Mouse (Mus musculus): ENCODE results near the gene Tpp1.
"Not testable (repeated sequence)": the region's sequence is repeated elsewhere in the genome, so short reads cannot be mapped to it uniquely, and the experiment has no call there.

The Tpp1 gene

DNA sequence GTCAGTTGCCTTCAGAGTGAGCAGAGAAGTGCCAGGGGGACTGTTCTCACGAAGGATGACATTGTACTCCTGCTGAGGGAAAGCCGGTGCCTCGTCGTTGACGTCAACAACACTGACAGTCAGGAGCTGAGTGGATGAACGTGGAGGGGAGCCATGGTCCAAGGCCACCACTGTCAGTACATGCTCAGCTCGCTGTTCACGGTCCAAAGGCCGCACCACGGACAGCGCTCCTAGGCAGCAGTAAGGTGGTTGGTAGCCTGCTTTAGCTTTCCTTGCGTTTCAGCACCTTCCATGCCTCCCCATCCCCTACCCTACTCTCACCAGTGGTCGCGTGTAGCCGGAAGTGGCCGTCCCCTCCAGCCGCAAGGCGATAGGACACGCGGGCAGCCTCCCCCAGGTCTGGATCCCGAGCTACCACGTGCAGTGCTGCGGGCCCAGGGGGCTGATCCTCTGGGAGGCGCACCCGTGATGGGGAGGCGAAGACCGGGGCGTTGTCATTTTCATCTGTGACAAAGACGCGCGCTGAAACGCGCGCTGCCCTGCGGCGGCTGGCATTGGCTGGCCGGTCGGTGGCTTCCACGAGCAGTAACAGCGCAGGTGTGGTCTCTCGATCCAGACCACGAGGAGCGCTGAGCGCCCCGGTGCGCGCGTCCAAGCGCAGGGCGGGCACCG, 9.9 kb upstream of the Tpp1 start:
- no peak for DNase-seq

DNA sequence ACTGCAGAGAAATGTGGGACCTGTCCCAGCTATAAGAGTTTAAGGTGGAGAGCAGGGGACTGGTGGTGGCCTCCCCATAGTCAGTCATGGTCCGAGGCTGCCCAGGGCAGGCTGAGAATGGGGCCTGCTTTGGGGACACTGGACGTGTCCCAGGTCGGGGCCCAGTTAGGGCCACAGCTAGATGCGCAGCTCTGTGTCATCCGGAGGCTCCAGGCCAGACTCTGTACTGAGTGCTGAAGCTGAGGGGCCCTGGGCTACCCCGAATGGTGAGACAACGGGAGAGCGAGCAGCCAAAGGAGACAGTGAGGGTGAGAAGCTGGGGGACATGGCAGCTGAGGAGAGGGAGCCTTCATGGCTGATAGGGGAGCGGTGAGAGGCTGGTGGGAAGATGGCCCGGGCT, 1.2 kb upstream of the Tpp1 start:
- no peak for DNase-seq

DNA sequence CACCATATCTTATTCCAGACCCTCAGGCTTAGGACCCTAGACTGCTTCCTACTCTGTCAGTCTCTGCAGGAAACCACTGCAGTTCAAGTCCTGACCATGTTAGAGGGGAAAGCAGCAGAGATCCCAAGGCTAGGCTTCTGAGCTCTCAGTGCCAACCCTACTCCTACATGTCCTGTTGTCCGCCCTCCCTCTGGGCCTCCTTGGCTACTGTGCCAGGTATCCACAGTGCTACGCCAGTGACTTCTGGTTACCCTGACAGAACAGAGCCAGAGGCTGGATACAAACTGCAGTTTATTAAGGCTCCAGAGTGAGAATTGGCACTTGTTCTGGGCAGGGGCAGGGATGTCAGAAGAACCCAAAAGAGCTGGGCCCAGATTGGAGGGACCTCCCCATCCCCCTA, 681 bp upstream of the Tpp1 start:
- DNase-seq = no peak

DNA sequence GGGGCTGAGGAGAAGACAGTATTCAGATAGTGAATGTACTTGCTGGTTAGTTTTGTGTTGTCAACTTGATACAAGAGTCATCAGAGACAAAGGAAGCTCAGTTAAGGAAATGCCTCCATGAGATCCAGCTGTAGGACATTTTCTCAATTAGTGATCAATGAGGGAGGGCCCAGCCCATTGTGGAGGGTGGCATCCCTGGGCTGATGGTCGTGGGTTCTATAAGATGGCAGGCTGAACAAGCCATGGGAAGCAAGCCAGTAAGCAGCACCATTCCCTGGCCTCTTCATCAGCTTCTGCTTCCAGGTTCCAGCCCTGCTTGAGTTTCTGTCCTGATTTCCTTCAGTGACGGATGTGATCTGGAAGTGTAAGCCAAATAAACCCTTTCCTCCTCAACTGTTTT, 4.3 kb downstream of the Tpp1 start:
- DNase-seq = no peak

DNA sequence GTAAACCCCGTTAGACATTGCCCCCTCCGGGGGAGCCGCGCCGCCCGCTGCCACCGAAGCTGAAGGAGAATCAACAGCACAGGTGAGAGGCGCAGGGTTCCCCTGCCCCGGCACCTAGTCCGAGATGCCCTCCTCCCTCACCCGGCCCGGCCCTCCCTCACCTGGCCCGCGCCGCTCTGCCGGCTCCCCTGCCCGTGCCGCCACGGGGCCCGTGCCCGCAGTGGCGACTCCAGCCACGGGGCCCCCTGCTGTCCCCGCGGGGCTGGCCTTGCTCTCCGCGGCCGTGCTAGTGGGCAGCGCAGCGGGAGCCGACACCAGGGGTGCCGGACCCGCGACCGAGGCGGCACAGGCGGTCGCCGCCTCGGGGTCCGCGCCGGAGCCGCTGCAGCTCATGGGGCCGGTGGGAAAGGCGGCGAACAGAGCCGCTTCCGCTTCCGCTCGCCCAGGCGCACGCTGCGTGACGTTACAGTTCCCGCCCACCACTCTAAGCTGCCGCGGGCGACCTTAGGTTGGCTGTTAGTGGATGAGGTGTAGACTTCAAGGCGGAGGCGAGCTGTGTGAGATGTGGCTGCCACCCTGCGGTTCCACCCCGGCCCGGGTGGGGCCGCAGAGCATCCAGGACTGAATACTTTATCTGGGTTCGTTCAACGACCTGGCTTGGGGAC, 8.0 kb downstream of the Tpp1 start, which contains the start of gene Taf10:
Gene Taf10 (minus strand): TSS at position 436 of the 665 bp plus-strand sequence.
- peak; percentile 91 for DNase-seq

DNA sequence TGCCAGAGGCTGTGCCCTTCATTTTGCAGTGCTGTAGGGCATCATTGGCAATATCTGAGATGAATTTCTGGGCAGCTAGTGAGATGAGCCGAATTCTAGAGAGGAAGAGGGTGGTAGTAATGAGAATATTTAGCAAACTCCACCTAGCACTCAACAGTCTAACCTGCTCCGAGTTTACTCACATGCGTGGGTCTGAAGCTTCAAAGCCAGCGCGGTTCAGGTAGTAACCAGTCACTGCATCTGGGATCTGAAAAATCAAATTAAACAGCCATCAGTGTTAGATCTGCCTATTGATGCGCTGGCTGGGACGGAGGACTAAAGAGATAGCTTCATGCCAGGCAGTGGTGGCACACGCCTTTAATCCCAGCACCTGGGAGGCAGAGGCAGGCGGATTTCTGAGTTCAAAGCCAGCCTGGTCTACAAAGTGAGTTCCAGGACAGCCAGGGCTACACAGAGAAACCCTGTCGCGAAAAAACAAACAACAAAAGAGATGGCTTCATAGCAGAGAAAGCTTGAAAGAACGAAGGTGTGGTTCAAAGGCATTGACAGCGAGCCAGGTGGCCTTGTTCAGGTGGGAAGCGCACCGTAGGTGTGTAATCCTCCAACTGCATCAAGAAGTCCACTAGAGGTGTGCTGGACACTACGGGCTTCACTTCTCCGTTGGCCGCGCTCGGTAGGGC, 8.6 kb downstream of the Tpp1 start:
- DNase-seq = not testable (repeated sequence)

DNA sequence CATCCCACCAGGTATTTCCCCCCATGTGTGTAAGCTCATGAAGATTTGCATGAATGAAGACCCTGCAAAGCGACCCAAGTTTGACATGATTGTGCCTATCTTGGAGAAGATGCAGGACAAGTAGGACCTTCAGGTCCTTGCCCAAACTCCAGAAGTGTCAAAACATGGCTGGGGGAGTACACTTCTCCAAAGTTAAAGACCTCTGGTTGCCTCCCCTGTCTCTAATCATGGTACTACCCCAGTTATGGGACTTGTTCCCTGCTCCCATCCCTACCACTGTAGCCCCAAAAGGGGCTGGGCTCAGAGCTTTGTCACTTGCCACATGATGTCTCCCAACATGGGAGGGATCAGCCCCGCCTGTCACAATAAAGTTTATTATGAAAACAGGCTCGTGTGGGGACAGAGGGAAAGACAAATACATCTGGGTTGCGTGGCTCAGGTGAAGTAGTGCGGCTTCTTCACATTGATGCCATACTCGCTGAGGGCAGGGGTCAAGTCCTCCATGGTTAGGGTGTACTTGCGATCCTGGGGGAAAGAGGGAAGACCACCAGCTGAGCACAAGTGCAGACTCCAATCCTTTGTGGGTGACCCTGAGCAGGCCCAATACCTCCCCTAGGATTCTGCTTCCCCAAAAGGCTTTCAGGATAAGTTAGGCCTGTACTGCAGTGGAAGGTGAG, 9.4 kb downstream of the Tpp1 start:
- DNase-seq = not testable (repeated sequence)

DNA sequence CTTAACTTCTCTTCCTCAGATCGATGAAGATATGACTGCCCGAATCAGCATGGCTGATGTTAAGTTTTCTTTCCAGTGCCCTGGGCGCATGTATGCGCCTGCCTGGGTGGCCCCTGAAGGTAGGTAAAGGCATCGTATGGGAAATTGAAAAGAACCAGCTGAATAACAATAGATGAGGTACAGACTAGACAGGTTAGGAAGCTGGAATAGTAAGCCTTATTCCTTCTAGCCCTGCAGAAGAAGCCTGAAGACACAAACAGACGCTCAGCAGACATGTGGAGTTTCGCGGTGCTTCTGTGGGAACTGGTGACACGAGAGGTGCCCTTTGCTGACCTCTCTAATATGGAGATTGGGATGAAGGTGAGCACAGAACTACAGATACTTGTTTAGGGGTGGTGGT, 10.1 kb downstream of the Tpp1 start:
- DNase-seq = no peak

DNA sequence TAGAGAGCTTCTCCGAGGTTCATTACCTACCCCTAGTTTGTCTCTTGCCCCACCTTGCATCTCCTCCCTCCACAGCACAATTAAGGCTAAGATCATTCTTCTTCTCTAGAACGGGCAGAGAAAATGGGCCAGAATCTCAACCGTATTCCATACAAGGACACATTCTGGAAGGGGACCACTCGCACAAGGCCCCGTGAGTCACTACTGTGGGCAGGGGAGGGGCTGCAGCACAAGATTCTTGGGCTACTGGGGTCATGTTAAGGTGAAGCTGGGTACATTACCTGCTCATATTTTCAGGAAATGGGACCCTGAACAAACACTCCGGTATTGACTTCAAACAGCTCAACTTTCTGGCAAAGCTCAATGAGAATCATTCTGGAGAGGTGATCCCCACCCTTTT, 11.2 kb downstream of the Tpp1 start:
- no peak for DNase-seq

DNA sequence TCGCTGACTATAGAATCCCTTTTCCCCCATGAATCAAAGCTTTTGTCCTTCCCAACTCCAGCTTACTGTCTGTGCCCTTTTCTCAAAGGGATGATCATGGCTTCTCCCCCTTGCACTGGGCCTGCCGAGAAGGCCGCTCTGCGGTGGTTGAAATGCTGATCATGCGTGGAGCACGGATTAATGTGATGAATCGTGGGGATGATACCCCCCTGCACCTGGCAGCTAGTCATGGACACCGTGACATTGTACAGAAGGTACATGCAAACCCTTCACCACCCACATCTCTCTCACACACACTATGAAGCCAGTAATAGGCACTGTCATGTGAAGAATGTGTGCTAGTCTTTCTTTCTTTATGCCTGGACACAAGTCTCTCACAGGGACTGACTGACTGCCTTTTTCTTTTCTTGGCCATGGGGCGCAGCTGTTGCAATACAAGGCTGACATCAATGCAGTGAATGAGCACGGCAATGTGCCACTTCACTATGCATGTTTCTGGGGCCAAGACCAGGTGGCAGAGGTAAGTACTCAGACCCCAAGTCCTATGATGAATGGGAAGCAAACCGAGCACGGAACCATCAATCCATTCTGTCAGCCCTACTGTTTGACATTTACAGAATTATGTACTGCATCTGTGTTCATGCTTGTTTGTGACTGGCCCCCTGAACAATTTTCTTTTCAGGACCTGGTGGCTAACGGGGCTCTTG, 11.8 kb downstream of the Tpp1 start:
- no peak for DNase-seq

DNA sequence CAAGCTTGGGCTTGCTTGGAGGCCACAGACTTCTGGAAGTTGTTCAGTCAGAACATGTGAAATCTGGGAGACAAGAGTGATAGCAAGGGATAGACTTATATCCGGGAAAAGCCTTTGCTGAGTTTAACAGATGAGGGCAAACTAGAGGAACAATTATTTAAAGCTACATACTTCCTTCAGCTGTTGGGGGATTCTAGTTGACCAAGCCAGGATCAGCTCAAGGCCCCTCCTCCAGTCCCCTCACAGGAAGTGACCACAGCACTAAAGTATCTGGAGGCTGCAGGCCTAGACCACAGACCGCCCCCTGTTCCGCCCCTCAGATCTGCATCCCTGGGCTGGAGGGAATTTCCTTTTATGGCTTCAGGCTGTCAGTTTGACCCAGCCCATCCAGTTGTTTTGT, 13.1 kb downstream of the Tpp1 start:
- no peak for DNase-seq

DNA sequence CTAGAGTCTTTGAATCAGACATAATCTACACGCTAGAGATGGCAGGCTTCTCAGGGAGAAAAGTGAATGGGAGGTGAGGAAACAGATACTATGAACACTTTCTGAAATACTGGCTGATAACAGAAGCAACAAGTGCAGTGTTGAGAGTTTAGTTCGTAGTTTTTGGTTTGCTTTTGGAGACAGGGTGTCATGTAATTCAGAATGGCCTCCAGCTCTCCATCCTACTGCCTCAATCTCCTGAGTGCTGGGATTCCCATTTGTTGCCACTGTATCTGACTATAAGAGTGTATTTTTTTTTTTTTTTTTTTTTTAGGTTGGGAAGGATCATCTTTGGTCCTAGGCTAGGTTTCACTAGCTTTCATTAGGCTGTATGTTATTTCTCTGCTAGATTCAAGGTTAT, 13.7 kb downstream of the Tpp1 start:
- DNase-seq = no peak

DNA sequence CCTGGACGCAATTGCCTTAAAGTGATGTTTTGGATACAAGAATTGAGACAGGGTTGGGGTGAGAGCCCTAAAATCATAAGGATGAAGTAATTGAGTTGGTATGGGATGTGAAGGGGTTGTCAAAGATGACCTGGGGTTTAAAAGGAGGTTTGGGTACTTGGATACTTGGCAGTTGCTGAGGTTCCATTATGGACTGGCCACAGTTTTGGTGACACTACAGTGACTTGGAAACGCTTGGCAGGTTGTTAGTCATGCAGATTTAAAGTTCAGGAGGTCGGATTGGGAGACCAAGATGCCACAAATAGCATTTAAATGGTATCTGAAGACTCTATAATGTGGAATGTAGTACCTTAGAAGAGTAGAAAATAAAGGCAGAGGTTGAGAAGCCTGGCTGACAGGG, 14.4 kb downstream of the Tpp1 start:
- DNase-seq = no peak

DNA sequence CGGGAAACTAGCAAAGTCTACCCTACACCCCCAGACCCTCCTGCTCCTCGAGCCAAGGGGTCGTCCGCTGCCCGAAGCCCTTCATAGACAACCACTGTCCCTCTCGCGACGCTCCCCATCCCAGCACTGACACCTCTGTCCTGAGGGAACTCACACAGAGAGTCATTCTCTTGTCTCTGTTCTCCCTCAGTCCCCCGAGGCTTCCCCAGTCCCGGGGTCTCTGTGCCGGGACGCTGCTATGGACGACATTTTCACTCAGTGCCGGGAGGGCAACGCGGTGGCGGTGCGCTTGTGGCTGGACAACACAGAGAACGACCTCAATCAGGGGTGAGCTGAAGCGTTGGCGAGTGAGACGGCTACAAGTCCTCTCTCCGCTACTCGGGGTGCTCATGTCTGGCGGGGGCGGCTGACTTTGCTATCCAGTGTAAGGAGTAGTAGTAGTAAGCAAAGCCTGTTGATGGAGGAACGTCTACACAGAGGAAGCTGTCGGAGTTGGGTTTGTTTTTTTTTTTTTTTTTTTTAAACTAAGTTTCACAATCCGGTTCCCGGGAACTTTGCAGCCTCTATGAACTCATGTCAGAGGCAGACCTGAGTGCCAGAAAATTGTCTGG, 15.0 kb downstream of the Tpp1 start, which contains the start of gene Rrp8:
Gene Rrp8 (minus strand): TSS at position 475 of the 611 bp plus-strand sequence.
- peak; percentile 46 for DNase-seq

DNA sequence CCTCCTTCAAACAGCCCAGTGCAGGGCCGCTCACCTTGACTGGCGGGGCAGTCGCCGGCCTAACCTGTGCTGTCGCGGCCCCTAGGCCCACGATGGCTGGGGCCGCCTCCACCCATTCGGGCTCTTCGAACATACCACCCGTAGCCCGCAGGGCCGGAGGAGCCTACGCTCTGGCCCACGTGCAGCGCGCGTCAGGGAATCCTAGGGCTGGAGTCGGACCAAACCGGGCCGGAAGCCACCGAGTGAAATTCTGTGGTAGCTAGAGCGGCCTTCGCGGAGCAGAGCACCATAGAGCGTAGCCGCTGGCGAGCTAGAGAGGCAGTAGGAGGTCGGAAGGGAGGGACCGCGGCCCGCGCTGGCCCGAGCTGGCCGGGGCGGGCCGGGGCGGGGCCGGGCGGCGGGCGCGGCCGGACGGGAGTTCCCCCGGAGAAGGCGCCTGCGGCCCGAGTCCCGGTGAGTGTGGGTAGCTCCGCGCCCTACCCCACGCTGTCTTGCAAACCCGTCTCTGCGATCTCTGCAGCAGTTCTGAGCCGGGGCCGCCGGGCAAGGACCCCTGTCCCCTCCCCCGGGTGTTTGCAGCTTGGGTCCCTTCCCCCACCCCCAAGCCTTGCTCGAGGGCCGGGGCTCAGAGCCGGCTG, 15.7 kb downstream of the Tpp1 start, which contains the start of gene Ilk:
Gene Ilk (plus strand): TSS at position 329 of the 638 bp plus-strand sequence.
- DNase-seq = peak; percentile 87

DNA sequence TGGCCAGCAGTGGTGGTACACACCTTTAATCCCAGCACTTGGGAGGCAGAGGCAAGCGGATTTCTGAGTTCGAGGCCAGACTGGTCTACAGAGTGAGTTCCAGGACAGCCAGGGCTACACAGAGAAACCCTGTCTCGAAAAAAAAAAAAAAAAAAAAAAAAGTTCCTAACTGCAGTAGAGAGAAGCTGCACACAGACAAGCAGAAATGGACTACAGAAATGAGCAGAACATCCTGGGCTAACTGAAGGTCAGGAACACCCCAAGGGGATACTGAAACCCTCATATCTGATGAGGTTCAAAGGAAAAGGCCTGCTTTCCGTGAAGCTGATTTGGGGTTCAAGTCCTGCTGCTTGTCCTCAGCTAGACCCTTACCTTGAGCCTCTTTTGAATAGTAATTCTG, 16.6 kb downstream of the Tpp1 start:
- not testable (repeated sequence) for DNase-seq

DNA sequence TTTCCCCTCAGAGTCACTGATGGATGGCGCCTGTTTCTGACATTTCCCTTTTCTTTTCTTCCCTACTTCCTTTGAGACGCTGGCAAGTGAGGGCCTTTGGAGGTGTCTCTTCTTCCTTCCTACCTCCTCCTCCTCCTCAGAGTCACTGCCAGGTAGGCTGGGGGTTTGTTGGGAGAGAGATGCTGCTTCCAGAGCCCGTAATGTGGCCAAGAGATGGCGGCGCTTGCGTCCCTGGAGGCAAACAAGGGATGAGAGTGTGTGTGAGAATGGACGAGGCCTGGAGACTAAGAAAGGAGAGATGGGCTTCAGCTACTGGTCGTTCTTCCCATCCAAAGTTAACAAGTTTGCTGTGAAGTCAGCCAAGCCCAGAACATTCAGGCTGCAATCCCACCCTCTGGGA, 17.2 kb downstream of the Tpp1 start:
- no peak for DNase-seq

DNA sequence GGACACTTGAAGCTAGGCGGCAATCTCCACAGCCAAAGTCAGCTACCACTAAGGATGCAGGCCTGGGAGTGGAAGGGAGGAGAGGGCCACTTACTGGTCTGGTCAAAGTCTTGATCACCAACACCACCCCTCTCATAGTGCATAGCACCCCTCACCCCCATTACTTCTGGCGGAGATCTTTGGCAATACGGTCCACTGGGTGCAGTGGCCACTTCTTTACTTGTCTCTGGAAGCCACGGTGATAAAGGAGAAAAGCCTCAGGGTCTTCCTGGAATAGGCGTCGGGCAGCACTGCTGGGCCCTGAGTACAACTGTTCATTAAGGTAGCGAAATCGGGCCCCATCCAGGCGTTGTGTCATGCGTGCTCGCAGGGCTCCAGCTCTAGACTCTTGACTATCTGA, 18.2 kb downstream of the Tpp1 start:
- DNase-seq = no peak

DNA sequence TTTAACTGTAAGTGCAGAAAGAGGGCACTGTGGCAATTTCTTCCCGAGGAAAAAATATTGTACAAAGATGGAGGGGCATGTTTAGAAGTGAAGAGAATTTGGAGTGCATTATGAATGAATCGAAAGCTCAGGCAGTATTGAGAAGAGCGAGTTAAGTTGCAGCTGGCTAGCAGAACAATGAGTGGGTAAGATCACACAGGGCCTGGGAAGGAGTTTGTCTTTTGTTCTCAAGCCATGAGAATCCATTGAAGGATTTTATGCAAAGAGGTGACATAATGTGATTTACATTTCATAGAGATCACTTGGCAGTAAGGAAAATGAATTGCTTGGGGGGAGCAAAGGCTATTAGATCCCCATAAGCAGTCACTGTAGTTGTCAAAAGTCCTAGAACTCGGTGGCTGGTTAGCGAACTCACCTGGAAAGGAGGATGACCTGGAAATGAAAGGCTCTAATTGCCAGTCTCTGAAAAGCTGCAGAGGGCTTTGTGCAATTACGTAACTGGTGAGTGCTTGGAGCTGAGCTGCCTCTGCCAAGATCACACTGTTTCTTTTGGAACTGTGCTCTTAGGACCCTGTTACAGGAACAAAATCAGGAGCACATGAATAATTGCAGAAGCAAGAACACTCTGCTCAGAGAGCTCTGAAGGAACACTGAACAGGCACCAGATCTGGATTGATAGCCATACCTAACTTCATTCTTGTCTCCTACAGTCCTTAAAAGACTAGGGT, 23.2 kb downstream of the Tpp1 start:
- no peak for DNase-seq

DNA sequence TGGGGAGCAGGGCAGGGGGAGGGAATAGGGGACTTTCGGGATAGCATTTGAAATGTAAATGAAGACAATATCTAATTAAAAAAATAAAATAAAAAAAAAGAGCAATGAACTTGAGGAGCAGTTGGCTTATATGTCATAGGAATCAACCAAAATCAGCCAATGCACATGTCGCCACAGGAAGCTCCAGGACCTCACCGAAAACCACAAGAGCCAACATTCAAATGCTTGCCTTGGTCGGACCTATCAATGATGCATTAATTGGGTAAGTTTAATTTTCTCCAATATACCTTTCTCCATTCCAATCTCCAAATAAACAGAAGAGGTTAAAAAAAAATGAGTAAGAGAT, 25.1 kb downstream of the Tpp1 start:
- DNase-seq = no peak

All from thymus, postnatal 25 days (tissue).